Mouse (Mus musculus) heart, postnatal 14 days (tissue): Measurements from ENCODE around the gene Vps53. TPM values are rescaled to one million over a fixed set of nuclear protein-coding genes. Genes with fewer than 3 reads are reported as not detected.
A peak's percentile ranks its signal among the peaks of the same experiment; 100 is the strongest.
"Not testable (repeated sequence)": the region's sequence is repeated elsewhere in the genome, so short reads cannot be mapped to it uniquely, and the experiment has no call there.

Experiments
- DNase-seq, 2 experiments: peaks; one replicate each; pipeline ENCODE4 v3.0.0; 2021 to 2022
- intact Hi-C: fragments of 180-260 bp; cut with DNase I; formaldehyde crosslinking; loops from one replicate; pipeline ENCODE4 v1.15.1; 2025
- long read RNA-seq, 2 experiments: library from polyadenylated mRNA; stranded (forward); transcript quantifications; one replicate each; pipeline ENCODE4 v2.0.0; 2021
- total RNA-seq, 2 experiments: library from RNA; stranded (reverse); gene quantifications; 2 replicates each; pipeline ENCODE4 v1.2.3; 2021

Gene Vps53
- 10 to 100 TPM; 29.1 to 30.9 TPM for total RNA-seq
- long read RNA-seq, experiment 1, transcript Vps53-201 (22 exons, 2,833 nt): major isoform, 25 of 34 reads
- long read RNA-seq, experiment 1, partial matches to known transcripts: 3 of 34 reads
- long read RNA-seq, experiment 1, other reads (novel, unspliced or antisense): 5 of 34 reads
- long read RNA-seq, experiment 2, transcript Vps53-201 (22 exons, 2,833 nt): major isoform, 32 of 34 reads
- long read RNA-seq, experiment 2, partial matches to known transcripts: 0 of 34 reads
- long read RNA-seq, experiment 2, other reads (novel, unspliced or antisense): 1 of 34 reads

GRCm38 (mm10) chr11:76179495-76180145, at the start of gene Vps53, which contains the start of gene Fam57a:
Vps53 (minus strand) TSS chr11:76179647.
Fam57a (plus strand) TSS chr11:76179671.
- intact Hi-C loops: no loop called here
- DNase-seq: peak; percentile 83 to 90

GRCm38 (mm10) chr11:76225051-76225450, 45.6 kb upstream of the Vps53 start:
- DNase-seq: no peak
- intact Hi-C loops: no loop called here

GRCm38 (mm10) chr11:76224631-76225030, 45.2 kb upstream of the Vps53 start:
- no peak for DNase-seq
- intact Hi-C loops: no loop called here

- intact Hi-C loops: no loop called here
- peak; percentile 97 to 98 for DNase-seq
Observed at GRCm38 (mm10) chr11:76217390-76217800, 37.9 kb upstream of the Vps53 start, which contains the start of the genes Dbil5 and Gemin4. Dbil5 (plus strand) TSS chr11:76217608. Gemin4 (minus strand) TSS chr11:76217664.

- intact Hi-C loops: no loop called here
- DNase-seq: peak; percentile 27 to 40
Observed at GRCm38 (mm10) chr11:76216681-76217389, 37.4 kb upstream of the Vps53 start.

- no peak for DNase-seq
- intact Hi-C loops: no loop called here
Observed at GRCm38 (mm10) chr11:76216049-76216540, 36.6 kb upstream of the Vps53 start.

GRCm38 (mm10) chr11:76215011-76215410, 35.6 kb upstream of the Vps53 start:
- DNase-seq: no peak
- intact Hi-C loops: no loop called here

- intact Hi-C loops: no loop called here
- DNase-seq: no peak
Observed at GRCm38 (mm10) chr11:76213841-76214240, 34.4 kb upstream of the Vps53 start.

GRCm38 (mm10) chr11:76211595-76211994, 32.1 kb upstream of the Vps53 start:
- DNase-seq, intact Hi-C loops: not testable (repeated sequence)

GRCm38 (mm10) chr11:76210228-76210985, 31.0 kb upstream of the Vps53 start:
- intact Hi-C loops: no loop called here
- no peak for DNase-seq

- intact Hi-C loops: no loop called here
- DNase-seq: no peak
Observed at GRCm38 (mm10) chr11:76206793-76207192, 27.3 kb upstream of the Vps53 start.

- intact Hi-C loops: no loop called here
- DNase-seq: peak; percentile 90 to 95
Observed at GRCm38 (mm10) chr11:76201761-76202674, 22.6 kb upstream of the Vps53 start.

- no peak for DNase-seq
- intact Hi-C loops: no loop called here
Observed at GRCm38 (mm10) chr11:76196977-76197469, 17.6 kb upstream of the Vps53 start.

- intact Hi-C loops: no loop called here
Observed at GRCm38 (mm10) chr11:76196275-76196976, 17.0 kb upstream of the Vps53 start.

GRCm38 (mm10) chr11:76186908-76187307, 7.5 kb upstream of the Vps53 start:
- DNase-seq: no peak
- intact Hi-C loops: loop anchor here (5.0 kb wide), 1 partner anchor 220 kb away; the partner anchor contains the start of gene Timm22

More at GRCm38 (mm10) chr11:76196275-76196976, 17.0 kb upstream of the Vps53 start:
- no peak for DNase-seq

GRCm38 (mm10) chr11:76183745-76184144, 4.3 kb upstream of the Vps53 start:
- intact Hi-C loops: no loop called here
- DNase-seq: no peak

GRCm38 (mm10) chr11:76180146-76180540, 696 bp upstream of the Vps53 start:
- intact Hi-C loops: no loop called here
- DNase-seq: no peak
